Mouse (Mus musculus): ENCODE results near the gene Gadd45gip1. TPM values are rescaled to one million over a fixed set of nuclear protein-coding genes. Genes with fewer than 3 reads are reported as not detected.

Gene Gadd45gip1
- 30.6 TPM for polyA plus RNA-seq (2017; shearing (Covaris generic))

DNA sequence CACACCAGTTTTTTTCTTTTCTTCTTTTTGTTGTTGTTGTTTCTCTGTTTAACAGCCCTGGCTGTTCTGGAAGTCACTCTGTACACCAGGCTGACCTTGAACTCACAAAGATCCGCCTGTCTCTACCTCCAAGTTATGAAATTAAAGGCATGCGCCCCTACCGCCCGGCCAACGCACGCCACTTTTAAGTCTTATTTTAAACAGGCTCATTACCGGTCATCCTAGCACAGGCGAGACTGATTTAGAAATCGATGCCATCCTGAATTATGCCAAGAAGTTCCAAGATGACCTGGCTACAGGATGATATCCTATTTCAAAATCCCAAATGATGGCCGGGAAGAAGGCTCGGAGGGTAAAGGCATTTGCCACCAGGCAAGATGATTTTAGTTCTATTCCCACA lies at the start of gene Gadd45gip1:
TSS of gene Gadd45gip1 (plus strand) at position 33 of the 400 bp plus-strand sequence.

GRCm38 (mm10) chr8:84799999-84800831 lies 31.1 kb upstream of the Gadd45gip1 start, which contains the start of gene Nfix:
Gene Nfix, minus strand, starts transcription at chr8:84800344.

DNA sequence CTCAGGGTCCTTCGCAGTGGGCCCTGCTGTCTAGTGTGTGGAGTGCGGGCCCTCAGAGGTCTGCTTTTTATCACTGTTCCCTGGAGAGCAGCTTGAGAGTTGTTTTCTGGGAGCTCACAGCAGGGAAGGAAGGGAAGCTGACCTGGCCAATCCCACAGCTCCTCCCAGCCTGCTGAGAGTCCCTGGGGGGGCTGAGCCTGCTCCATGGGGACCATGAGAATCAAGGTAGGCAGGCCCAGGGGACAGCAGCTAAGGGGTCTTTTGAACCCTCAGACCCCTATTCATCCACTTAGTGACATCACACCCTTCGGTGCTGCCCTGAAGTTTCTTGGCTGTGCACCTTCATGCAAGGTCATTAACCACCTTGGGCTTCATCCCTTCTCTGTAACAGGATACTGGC lies 8.6 kb upstream of the Gadd45gip1 start, which contains the start of gene Dand5:
TSS of gene Dand5 (minus strand) at position 101 of the 400 bp plus-strand sequence.

GRCm38 (mm10) chr8:84840248-84840999 lies 9.1 kb downstream of the Gadd45gip1 start, which contains the start of gene Rad23a:
Gene Rad23a, minus strand, starts transcription at chr8:84840665.

DNA sequence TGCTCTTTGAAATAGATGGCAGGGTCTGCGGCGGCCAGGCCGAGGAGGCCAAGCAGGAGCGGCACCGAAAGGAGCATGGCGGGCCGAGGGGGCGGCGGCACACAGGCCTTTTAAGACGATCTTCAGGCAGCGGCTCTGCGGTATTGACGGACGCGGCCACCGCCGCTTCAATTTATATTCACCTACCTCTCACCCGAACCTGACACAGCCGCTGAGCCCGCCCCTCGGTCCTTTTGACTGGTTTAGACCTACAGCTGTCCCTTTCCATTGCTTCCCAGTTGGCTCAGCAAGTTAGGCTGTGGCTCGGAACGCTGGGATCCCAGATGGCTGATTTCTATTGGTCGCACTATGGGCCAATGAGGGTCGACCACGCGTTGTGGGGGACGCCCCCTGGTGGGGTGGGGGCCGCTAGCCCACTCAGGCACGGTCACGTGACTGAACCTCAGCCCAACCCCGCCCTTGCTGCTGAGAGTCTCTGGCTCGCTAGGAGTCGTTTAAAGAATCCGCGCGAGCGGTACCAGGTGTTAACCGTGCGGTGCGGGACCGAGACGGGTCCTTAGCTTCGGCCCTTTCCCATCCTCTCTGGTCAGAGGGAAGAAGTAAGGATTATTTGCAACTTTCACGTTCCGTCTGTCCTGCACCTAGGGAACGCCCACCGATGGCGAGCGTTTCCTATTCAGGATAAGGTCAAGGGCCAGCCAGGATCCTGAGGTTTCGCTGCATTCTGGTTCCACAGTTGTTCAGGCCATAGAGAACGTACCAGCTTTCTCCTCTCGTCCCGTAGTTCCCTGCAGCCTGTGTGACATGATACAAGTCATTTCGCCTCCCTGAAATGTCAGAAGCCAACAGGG lies 15.6 kb downstream of the Gadd45gip1 start, which contains the start of gene Calr:
TSS of gene Calr (minus strand) at position 213 of the 851 bp plus-strand sequence.

GRCm38 (mm10) chr8:84856864-84857441 lies 25.6 kb downstream of the Gadd45gip1 start, which contains the start of gene Farsa:
Gene Farsa, plus strand, starts transcription at chr8:84856989.

DNA sequence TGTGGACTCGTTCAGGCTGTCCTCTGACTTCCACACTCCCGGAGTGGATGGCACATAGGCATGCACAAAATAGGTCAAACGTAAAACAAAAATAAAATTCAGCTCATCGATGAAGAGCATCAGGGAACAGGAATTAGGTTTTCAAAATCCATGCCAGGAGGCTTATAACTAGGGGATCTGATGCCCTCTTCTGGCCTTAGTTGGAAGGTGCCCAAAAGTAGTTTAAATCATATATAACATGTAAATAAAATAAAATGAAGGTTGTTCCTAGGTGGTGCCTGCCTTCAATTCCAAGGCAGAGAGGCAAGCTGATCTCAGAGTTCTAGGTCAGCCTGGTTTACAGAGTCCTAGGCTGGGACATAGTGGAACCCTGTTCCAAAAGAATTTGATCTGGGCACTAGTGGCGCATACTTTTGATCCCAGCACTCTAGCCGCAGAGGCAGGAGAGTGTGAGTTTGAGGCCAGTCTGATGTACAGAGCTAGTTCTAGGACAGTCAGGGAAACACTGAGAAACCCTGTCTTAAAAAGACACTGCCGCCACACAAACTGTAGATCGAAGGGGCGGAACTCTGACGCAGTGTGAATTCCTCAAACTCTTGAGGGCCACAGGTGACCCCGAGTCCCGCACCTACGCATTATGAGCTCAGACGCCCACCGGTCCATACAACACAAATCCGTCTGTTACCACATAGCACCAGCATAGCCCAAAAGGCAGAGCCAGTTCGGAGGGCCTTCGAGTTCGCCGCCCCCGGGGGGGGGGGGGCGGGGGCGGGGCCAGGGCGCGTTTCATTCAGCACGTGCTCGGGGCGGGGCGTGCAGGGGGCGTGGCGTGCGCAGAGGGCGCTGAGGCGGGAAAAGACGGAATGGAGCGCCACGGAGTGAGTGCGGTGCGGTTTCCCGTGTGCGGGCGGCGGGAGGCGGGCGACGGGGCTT lies 40.3 kb downstream of the Gadd45gip1 start, which contains the start of gene Syce2:
TSS of gene Syce2 (plus strand) at position 736 of the 933 bp plus-strand sequence.

Other genes starting within 250 kb of the Gadd45gip1 start
- 170 TPM for gene Ier2, start 168.7 kb upstream of the Gadd45gip1 start, polyA plus RNA-seq (2017; shearing (Covaris generic))
- gene Trmt1, start 145.2 kb upstream of the Gadd45gip1 start, polyA plus RNA-seq (2017; shearing (Covaris generic)): 63.7 TPM
- 3.9 TPM for gene Nacc1, start 143.7 kb upstream of the Gadd45gip1 start, polyA plus RNA-seq (2017; shearing (Covaris generic))
- gene Lyl1, start 130.1 kb upstream of the Gadd45gip1 start, polyA plus RNA-seq (2017; shearing (Covaris generic)): 0.54 TPM
- gene G430095P16Rik, start 108.5 kb upstream of the Gadd45gip1 start, polyA plus RNA-seq (2017; shearing (Covaris generic)): 29.3 TPM
- 3.4 TPM for gene Nfix, start 31.2 kb upstream of the Gadd45gip1 start, polyA plus RNA-seq (2017; shearing (Covaris generic))
- 9.0 TPM for gene Dand5, start 8.7 kb upstream of the Gadd45gip1 start, polyA plus RNA-seq (2017; shearing (Covaris generic))
- 211 TPM for gene Rad23a, start 9.1 kb downstream of the Gadd45gip1 start, polyA plus RNA-seq (2017; shearing (Covaris generic))
- 499 TPM for gene Calr, start 15.4 kb downstream of the Gadd45gip1 start, polyA plus RNA-seq (2017; shearing (Covaris generic))
- gene Farsa, start 25.5 kb downstream of the Gadd45gip1 start, polyA plus RNA-seq (2017; shearing (Covaris generic)): 111 TPM
- gene Syce2, start 40.6 kb downstream of the Gadd45gip1 start, polyA plus RNA-seq (2017; shearing (Covaris generic)): 8.3 TPM
- 37.3 TPM for gene Gcdh, start 62.4 kb downstream of the Gadd45gip1 start, polyA plus RNA-seq (2017; shearing (Covaris generic))
- gene Klf1, start 70.4 kb downstream of the Gadd45gip1 start, polyA plus RNA-seq (2017; shearing (Covaris generic)): 0.32 TPM
- gene Dnase2a, start 77.0 kb downstream of the Gadd45gip1 start, polyA plus RNA-seq (2017; shearing (Covaris generic)): 21.8 TPM
- gene Mast1, start 105.8 kb downstream of the Gadd45gip1 start, polyA plus RNA-seq (2017; shearing (Covaris generic)): 1.5 TPM
- gene Rtbdn, start 115.5 kb downstream of the Gadd45gip1 start, polyA plus RNA-seq (2017; shearing (Covaris generic)): 0.24 TPM
- gene Gm49661, start 137.9 kb downstream of the Gadd45gip1 start, polyA plus RNA-seq (2017; shearing (Covaris generic)): not detected
- 247 TPM for gene Prdx2, start 138.1 kb downstream of the Gadd45gip1 start, polyA plus RNA-seq (2017; shearing (Covaris generic))
- gene Rnaseh2a, start 138.2 kb downstream of the Gadd45gip1 start, polyA plus RNA-seq (2017; shearing (Covaris generic)): 101 TPM
- 568 TPM for gene Junb, start 147.2 kb downstream of the Gadd45gip1 start, polyA plus RNA-seq (2017; shearing (Covaris generic))
- gene Hook2, start 159.1 kb downstream of the Gadd45gip1 start, polyA plus RNA-seq (2017; shearing (Covaris generic)): 10.4 TPM
- gene Best2, start 183.0 kb downstream of the Gadd45gip1 start, polyA plus RNA-seq (2017; shearing (Covaris generic)): not detected
- gene Asna1, start 193.8 kb downstream of the Gadd45gip1 start, polyA plus RNA-seq (2017; shearing (Covaris generic)): 40.2 TPM
- gene Trir, start 195.3 kb downstream of the Gadd45gip1 start, polyA plus RNA-seq (2017; shearing (Covaris generic)): 202 TPM
- gene Tnpo2, start 205.4 kb downstream of the Gadd45gip1 start, polyA plus RNA-seq (2017; shearing (Covaris generic)): 49.4 TPM
- 9.1 TPM for gene Fbxw9, start 228.5 kb downstream of the Gadd45gip1 start, polyA plus RNA-seq (2017; shearing (Covaris generic))
- gene Gm5741, start 236.5 kb downstream of the Gadd45gip1 start, polyA plus RNA-seq (2017; shearing (Covaris generic)): 2.4 TPM
- gene Dhps, start 240.2 kb downstream of the Gadd45gip1 start, polyA plus RNA-seq (2017; shearing (Covaris generic)): 82.7 TPM
- gene Wdr83os, start 249.2 kb downstream of the Gadd45gip1 start, polyA plus RNA-seq (2017; shearing (Covaris generic)): 178 TPM
- gene Wdr83, start 249.8 kb downstream of the Gadd45gip1 start, polyA plus RNA-seq (2017; shearing (Covaris generic)): 40.6 TPM

Data from inflammation-experienced regulatory T-cells, adult 16 weeks (primary cell).